Mouse (Mus musculus) lung, adult 2 months (tissue): ENCODE measurements around the gene Brca1.

Source experiments
- CTCF ChIP-seq: fragments of 200-500 bp; IDR thresholded peaks from 2 replicates; pipeline ENCODE4 v1.5.1; 2011; ENCODE audit warnings: mild to moderate bottlenecking, low read length, control low read depth; ENCODE audit not compliant: insufficient read depth
- POLR2A ChIP-seq: fragments of 200-500 bp; IDR thresholded peaks from 2 replicates; pipeline ENCODE4 v1.6.1; 2011; ENCODE audit warnings: low read depth, mild to moderate bottlenecking, control low read depth, low read length, borderline replicate concordance; ENCODE audit errors: extremely low read depth

DNA sequence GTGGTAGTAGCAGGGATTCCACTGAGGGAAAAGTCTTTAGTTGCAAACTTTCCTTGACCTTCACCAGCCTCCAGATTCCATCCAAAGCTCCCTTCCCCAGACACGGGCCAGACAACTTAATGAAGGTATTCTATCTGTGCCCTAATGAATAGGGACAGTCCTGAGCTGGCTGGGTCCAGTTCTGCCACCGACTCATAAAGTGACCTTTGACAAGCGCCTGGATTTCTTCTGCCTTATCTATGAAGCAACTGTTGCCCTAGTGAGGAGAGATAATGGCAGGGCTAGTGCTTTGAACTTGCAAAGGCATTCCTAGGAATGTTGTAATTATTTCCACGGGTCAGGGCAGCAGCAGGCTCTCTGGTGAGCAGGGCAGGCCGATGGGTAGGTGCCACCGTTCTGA lies 70.8 kb downstream of the Brca1 start:
- TF ChIP-seq CTCF: no peak
- no peak for TF ChIP-seq POLR2A
